Mouse (Mus musculus) embryonic facial prominence, embryonic 15.5 days (tissue): Measurements from ENCODE around the gene Cerkl. TPM values are rescaled to one million over a fixed set of nuclear protein-coding genes. Genes with fewer than 3 reads are reported as not detected.

Experiments used
- ATAC-seq: fragments of 200-750 bp; cut with Nextera tagmentation; 2 replicates; pipeline ENCODE4 v1.8.0; 2017; ENCODE audit warnings: low read depth, moderate TSS enrichment; ENCODE audit not compliant: insufficient number of reproducible peaks, low FRiP score, low TSS enrichment
- H3K27ac ChIP-seq: fragments of 300-500 bp; sonication (generic); replicated peaks from 2 replicates; pipeline ENCODE4 v1.5.1; 2015; ENCODE audit warnings: mild to moderate bottlenecking, inconsistent platforms
- H3K27me3 ChIP-seq: fragments of 300-500 bp; sonication (generic); 2 replicates; pipeline ENCODE4 v1.6.1; 2015; ENCODE audit warnings: inconsistent platforms
- H3K36me3 ChIP-seq: fragments of 300-500 bp; sonication (generic); 2 replicates; pipeline ENCODE4 v1.6.1; 2015; ENCODE audit warnings: mild to moderate bottlenecking, inconsistent platforms
- H3K4me1 ChIP-seq: fragments of 300-500 bp; sonication (generic); 2 replicates; pipeline ENCODE4 v1.6.1; 2015; ENCODE audit warnings: inconsistent platforms
- H3K4me2 ChIP-seq: fragments of 300-500 bp; sonication (generic); replicated peaks from 2 replicates; pipeline ENCODE4 v1.6.1; 2015; ENCODE audit warnings: mild to moderate bottlenecking, inconsistent platforms
- H3K4me3 ChIP-seq: fragments of 300-500 bp; sonication (generic); replicated peaks from 2 replicates; pipeline ENCODE4 v1.5.1; 2015; ENCODE audit warnings: mild to moderate bottlenecking, inconsistent platforms
- H3K9ac ChIP-seq: fragments of 300-500 bp; sonication (generic); 2 replicates; pipeline ENCODE4 v1.6.1; 2015; ENCODE audit warnings: inconsistent platforms
- H3K9me3 ChIP-seq: fragments of 300-500 bp; sonication (generic); replicated peaks from 2 replicates; pipeline ENCODE4 v1.6.1; 2016; ENCODE audit warnings: inconsistent platforms
- WGBS: fragments of 180-500 bp; shearing (Covaris S2); methylation state at CpG from one replicate; pipeline ENCODE4 v1.1.7; 2015; 5-methylcytosine and 5-hydroxymethylcytosine counted together
- polyA plus RNA-seq: library from polyadenylated mRNA; unstranded; fragments of >200 nt; fragmentation: Nextera tagmentation; extraction: Ambion mirVana; gene quantifications from 2 replicates; pipeline ENCODE4 v1.2.1, GENCODE M21; 2015

Cerkl gene
- polyA plus RNA-seq, 1 experiment from 2014 or later, result 4.0 TPM

DNA sequence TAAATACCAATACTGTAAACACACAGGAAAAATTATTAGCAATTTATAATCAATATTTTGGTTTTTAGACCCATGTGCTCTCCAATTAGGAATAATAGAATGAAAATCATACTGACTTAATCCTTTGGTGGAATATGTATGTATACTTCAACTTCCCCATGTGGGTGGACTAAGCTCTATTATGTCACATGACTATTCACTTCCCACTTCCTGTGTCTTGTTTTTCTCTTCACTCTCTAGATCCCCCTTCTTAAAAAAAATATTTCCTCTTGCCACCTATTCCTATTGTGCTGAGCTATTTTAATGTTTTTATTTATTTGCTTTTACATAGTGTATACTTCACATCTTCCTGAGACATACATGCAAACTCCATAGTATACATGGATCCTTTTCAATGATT is 154.2 kb downstream of the Cerkl start:
- Histone ChIP-seq H3K9ac (no peak overlapping the region), H3K4me2 (no peak overlapping the region), H3K27me3 (no peaks in the 10 kb centered on the region), H3K4me1 (no peaks in the 10 kb centered on the region), H3K4me3 (no peak overlapping the region), H3K27ac (no peak overlapping the region), H3K9me3 (no peaks in the 10 kb centered on the region), H3K36me3 (no peaks in the 10 kb centered on the region)
- ATAC-seq, result no peak

DNA sequence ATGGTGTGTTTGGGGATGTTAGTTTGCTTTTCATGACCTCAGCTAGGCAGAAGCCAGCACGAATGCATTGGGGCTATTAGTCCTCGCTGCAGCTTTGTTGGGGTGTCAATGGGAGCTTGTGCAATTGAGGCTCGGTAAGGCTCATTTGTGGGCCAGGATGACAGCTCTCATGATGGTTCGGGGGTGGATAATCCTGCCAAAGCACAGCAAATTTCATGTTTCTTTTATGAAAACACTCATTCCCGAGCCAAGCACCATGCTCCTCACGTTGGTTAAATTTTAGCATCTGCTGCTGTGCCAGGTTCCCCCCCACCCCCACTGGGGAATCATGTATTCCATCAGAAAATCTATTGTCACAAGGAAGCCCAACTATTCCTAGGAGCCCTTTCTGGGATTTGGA is 164.2 kb downstream of the Cerkl start:
- Histone ChIP-seq H3K4me3 (no peak overlapping the region), H3K4me1 (no peaks in the 10 kb centered on the region), H3K9me3 (no peaks in the 10 kb centered on the region), H3K27me3 (no peaks in the 10 kb centered on the region), H3K36me3 (no peaks in the 10 kb centered on the region), H3K27ac (no peak overlapping the region), H3K9ac (no peak overlapping the region), H3K4me2 (no peak overlapping the region)
- WGBS, result 82% methylated on average over 6 of the region's 6 CpGs
- no peak for ATAC-seq

GRCm38 (mm10) chr2:79291922-79292321 is 164.7 kb downstream of the Cerkl start:
- H3K27me3 ChIP-seq, result no peaks in the 10 kb centered on the region
- ATAC-seq, result no peak
- no peaks in the 10 kb centered on the region for H3K36me3 ChIP-seq
- H3K9me3 ChIP-seq, result no peaks in the 10 kb centered on the region
- WGBS, result 59% methylated on average over 8 of the region's 8 CpGs
- no peak overlapping the region for H3K4me2 ChIP-seq
- H3K4me1 ChIP-seq, result no peaks in the 10 kb centered on the region
- H3K9ac ChIP-seq, result no peak overlapping the region
- H3K4me3 ChIP-seq, result no peak overlapping the region
- no peak overlapping the region for H3K27ac ChIP-seq

DNA sequence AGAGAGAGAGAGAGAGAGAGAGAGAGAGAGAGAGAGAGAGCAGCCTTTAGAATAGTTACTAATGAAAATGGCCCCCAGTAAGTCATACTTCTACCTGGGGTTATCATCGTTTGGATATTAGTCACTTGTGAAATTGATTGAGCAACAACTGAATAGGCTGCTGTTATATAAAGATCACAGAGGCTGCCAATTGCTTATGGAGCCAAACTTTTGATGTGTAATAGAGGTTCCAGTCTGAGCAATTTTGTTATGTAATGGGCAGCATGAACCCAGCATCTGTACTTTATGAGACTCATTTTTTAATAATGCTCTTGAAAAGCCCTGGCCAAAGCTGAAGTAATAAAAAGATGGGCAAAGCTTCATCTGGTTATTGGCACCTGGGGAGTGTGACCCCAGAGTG is 166.4 kb downstream of the Cerkl start:
- no peak for ATAC-seq

GRCm38 (mm10) chr2:79284206-79284605 is 172.4 kb downstream of the Cerkl start:
- 87% methylated on average over 4 of the region's 4 CpGs for WGBS
- H3K27me3 ChIP-seq, result no peaks in the 10 kb centered on the region
- no peaks in the 10 kb centered on the region for H3K4me1 ChIP-seq
- ATAC-seq, result no peak
- no peak overlapping the region for H3K4me2 ChIP-seq
- no peaks in the 10 kb centered on the region for H3K36me3 ChIP-seq
- H3K27ac ChIP-seq, result no peak overlapping the region
- H3K9ac ChIP-seq, result no peak overlapping the region
- H3K4me3 ChIP-seq, result no peak overlapping the region
- no peaks in the 10 kb centered on the region for H3K9me3 ChIP-seq

More for the DNA sequence above, 166.4 kb downstream of the Cerkl start:
- Histone ChIP-seq H3K27ac (no peak overlapping the region), H3K27me3 (no peaks in the 10 kb centered on the region), H3K9me3 (no peaks in the 10 kb centered on the region), H3K4me2 (no peak overlapping the region), H3K4me3 (no peak overlapping the region), H3K36me3 (no peaks in the 10 kb centered on the region), H3K4me1 (no peaks in the 10 kb centered on the region), H3K9ac (no peak overlapping the region)
- WGBS, result 70% methylated on average over 1 of the region's 1 CpGs

Other genes with a start within 250 kb of the Cerkl start
- 11.1 and 14.7 TPM in 2 replicates for gene Itga4, start 201.4 kb downstream of the Cerkl start, polyA plus RNA-seq
- 4.3 and 4.7 TPM in 2 replicates for gene Neurod1, start within 50 bp of the Cerkl start, polyA plus RNA-seq
- 15.3 and 16.1 TPM in 2 replicates for gene Itprid2, start 178.6 kb upstream of the Cerkl start, polyA plus RNA-seq